Mouse (Mus musculus) CH12F3 (cell line): ENCODE measurements around the gene Cldn4.

Experiments
- in situ Hi-C: fragments of 300-500 bp; cut with MboI; formaldehyde crosslinking; loops from 2 replicates; pipeline ENCODE4 v1.14.3; 2020; ENCODE audit warnings: low sequenced_read_pairs

Gene Cldn4

GRCm38 (mm10) chr5:134946857-134947255 is at the start of gene Cldn4:
TSS of gene Cldn4 (minus strand) at chr5:134946934.
- in situ Hi-C loops: no loop called here

DNA sequence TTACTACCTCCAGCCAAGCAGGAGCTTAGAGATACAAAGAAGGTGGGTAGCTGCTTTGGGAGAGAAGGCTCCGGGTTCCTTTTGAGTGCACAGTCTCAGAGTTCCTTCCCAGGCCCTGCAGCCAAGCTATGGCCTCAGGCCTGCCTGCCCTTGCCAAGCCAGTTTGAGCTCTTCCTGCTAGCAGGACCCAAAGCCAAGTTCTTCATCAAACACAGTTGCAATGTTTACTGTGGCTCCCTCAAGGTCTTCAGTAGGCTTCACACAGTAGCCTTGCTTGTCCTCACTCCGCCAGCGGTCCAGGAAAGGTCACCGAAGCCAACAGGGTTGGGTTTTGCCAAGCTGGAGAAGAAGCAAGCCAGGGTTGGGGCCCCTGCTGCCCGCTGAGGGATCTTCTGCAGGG is 45.8 kb upstream of the Cldn4 start:
- in situ Hi-C loops: no loop called here

- in situ Hi-C loops: no loop called here
These were observed 43.0 kb upstream of the Cldn4 start for GRCm38 (mm10) chr5:134989741-134990140.

- in situ Hi-C loops: no loop called here
These were observed 42.4 kb upstream of the Cldn4 start for GRCm38 (mm10) chr5:134989166-134989565.

- in situ Hi-C loops: no loop called here
These were observed 39.8 kb upstream of the Cldn4 start for GRCm38 (mm10) chr5:134986298-134987268.

- in situ Hi-C loops: no loop called here
These were observed 39.0 kb upstream of the Cldn4 start, which contains the start of gene Cldn3 for GRCm38 (mm10) chr5:134985633-134986297. TSS of gene Cldn3 (plus strand) at chr5:134986214.

DNA sequence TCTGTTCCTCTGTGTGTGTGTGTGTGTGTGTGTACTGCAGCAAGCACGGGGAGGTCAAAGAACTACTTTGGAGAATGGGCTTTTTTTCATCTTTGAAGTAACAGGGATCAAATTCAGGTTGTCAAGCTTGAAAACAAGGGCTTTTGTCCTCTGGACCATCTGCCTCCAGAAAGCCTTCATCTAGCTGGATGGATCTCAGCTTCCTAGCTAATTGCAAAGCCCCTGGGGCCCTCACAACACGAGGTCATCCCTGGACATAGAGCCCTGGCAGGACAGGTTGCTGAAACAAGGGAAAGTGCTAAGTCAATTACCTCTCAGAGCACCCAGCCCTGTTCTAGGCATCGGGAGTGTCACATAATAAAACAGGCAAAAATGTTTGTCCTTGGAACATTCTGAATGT is 37.0 kb upstream of the Cldn4 start:
- in situ Hi-C loops: no loop called here

GRCm38 (mm10) chr5:134983111-134983510 is 36.4 kb upstream of the Cldn4 start:
- in situ Hi-C loops: no loop called here

DNA sequence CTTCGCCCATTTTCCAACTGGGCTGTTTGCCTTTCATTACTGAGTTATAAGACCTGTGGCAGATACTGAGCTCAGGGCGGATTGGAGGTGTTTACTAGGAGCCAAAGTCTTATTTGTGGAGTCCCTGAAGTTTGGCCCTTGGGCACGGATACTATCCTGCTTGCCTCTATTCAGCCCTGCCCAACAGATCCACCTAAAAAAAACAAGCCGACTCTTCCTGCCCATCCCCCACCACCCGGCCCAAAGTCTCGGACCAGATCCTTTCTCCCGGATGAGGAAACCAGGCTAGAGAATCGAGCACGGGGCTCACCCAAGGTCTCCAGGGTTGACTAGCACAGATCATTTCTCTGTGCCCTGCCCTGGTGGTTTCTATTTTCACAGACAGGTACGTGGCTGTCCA is 34.4 kb upstream of the Cldn4 start:
- in situ Hi-C loops: no loop called here

GRCm38 (mm10) chr5:134977837-134978236 is 31.1 kb upstream of the Cldn4 start:
- in situ Hi-C loops: no loop called here

DNA sequence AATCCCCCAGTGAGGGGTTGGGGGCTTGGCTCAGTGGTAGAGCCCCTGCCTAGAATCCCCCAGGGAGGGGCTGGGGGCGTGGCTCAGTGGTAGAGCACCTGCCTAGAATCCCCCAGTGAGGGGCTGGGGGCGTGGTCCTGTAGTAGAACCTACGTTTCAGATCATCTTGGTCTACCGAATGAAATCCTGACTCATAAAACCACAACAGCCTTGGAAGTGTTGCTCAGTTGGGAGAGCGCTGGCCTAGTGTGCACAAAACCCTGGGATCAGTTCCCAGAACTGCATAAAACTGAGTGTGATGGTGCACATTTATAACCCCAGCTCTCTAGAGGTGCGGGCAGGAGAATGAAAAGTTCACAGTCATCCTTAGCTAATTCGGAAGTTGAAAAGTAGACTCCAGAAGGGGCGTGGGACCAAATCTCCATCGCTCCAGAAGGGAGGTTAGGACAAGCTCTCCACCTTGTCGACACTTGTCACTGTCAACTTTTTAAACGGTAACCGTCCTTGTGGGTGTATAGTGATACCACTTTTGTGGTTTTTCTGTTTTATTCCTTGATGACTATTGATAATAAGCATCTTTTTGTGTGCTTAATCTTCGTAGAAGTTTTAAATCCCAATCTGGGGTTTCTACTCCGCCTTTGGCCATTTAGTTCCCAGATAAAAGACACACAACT is 30.0 kb upstream of the Cldn4 start:
- in situ Hi-C loops: no loop called here

- in situ Hi-C loops: no loop called here
These were observed 29.4 kb upstream of the Cldn4 start for GRCm38 (mm10) chr5:134976164-134976563.

DNA sequence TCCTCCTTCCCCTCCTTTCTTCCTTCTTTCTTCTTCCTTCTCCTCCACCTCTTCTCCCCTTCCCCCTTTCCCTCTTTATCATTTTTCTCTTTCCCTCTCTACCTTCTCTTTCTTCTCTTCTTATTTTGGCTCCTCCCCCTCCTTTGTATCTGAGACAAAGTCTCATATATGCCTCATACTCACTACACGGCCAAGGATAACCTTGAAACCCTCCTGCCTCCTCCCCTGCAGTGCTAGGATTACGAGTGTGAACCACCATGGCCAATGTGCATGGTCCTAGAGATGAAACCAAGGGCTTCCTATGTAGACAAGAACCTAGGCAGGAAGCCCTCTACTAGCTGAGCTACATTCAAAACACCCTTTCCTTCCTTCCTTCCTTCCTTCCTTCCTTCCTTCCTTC is 28.2 kb upstream of the Cldn4 start:
- in situ Hi-C loops: no loop called here

GRCm38 (mm10) chr5:134974294-134974693 is 27.6 kb upstream of the Cldn4 start:
- in situ Hi-C loops: no loop called here

- in situ Hi-C loops: no loop called here
These were observed 26.8 kb upstream of the Cldn4 start for GRCm38 (mm10) chr5:134973526-134973925.

DNA sequence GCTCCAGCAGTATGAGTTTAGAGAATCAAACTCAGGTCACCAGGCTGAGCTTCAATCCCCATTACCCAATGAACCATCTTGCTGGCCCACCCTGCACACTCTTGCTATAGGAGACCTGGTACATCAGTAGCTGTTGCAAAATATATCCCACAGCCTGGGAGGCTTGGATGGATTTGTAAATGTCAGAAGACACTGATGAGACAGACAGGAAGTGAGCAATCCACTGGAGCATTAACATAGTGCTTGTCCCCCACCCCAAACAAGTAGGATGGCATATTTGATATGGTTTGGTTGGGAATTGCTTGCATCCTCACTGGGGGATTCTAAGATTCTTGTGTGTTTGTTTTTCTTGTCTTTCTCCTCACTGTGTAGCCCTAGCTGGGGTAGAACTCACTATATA is 26.3 kb upstream of the Cldn4 start:
- in situ Hi-C loops: no loop called here

DNA sequence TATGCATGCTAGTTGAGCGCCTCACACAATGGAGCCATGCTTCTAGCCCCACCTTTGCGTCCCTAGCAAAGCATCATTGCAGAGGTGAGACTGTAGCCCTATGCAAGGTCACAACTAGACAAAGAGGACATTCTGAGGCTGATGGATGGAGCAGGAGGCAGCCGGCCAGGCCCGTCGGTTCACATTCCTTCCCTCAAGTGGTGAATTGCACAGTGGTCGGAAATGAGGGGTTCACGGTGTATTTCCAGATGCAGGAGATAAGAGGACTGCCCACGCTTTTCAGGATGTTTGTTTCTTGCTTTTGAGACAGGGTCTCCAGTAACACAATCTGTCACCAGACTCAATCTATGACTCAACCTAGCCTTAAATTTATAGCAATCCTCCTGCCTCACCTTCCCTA is 23.9 kb upstream of the Cldn4 start:
- in situ Hi-C loops: no loop called here

DNA sequence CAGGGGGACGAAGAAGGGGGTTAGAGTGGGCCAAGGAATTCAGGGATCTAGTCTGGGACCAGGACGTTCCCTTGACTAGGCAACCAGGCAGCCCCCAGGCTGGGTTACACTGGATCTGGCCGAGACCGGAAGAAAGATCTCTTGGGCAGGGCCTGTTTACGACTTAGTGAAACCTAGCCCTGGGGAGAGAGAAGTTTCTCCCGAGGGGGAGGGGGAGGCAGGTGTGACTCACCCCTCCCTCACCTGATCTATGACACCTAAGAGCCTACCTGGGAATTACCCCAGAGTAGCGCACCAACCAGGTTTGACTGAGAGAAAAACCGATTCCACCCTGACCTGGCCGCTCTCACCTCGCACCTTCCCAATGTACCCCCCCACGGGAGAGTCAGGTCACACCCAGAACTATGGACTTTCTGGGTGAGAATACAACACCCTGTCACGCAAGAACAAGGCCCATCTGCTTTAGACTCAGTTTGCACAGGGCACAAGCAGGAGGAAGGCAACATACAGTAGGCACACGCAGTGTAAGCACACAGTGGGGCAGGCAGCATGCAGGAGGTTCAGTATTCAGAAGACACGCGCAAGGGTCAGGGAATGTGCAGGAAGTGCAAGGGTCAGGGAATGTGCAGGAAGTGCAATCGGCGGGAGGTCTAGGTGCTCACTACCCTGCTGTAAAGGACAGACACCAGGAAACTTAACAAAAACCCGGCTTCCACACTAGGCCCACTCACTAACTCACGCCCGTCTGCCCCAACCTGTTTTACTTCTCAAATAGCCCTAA is 20.6 kb upstream of the Cldn4 start:
- in situ Hi-C loops: loop anchor here (5.0 kb wide), 1 partner anchor 50 kb away; the partner anchor contains the start of gene Cldn13

DNA sequence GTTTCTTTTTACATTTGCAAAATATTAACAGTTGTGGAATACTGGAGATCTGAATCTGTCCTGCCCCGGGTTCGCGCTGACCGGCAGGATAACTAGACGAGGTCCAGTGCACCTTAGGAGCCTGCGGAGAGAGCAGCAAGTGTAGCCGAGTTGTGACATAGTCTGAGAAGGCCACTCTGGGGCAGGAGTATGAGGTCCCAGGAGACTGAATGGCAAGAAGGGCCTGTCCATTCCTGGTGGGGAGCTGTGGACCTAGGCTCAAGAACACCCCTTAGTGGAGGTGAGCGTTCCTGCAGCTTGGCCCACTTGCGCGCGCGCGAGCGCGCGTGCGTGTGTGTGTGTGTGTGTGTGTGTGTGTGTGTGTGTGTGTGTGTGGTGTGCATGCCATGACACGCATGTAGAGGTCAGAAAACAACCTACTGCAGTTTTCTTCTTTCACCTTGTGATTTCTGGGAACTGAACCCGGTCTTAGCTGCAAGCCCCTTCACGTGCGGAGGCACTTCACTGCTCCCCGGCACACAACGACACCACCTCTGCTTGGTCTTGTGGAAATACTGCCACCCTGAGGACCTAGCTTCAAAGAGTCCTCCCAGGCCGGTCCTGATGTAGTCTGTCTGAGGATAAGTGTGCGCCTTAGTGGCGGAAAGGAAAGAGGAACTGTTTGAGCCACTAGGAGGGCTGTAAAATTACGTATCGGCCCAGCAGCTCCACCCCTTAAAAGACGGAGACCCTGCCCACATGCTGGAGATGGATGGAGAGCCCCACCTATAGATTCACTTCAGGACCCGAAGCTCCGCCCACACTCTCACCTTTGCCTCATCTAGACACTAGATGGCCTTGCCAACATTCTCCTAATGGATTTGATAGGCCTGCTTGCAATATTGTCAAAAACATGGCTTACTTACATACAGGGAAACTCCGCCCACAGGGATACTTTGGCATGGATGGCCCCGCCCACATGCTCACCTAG is 19.4 kb upstream of the Cldn4 start:
- in situ Hi-C loops: loop anchor here (5.0 kb wide), 1 partner anchor 49 kb away; the partner anchor contains the start of gene Cldn13
